ENCODE assay signal across 8 mouse cellular contexts in genomic region chr1:162336640-162337039, GRCm38 (mm10).
A peak's percentile ranks its signal among the peaks of the same experiment; 100 is the strongest.
DNase-seq lines count a peak whose midpoint lies in the region; ATAC-seq lines count a peak whose summit lies in the region.

No protein-coding gene starts in this region.

- peak; percentile 85 for ATAC-seq in frontal cortex, adult (ENCODE audit: low TSS enrichment)
- peak; percentile 71 for ATAC-seq in hindbrain, embryonic 15.5 days (ENCODE audit: low FRiP score, low read depth)
- peak; percentile 61 for ATAC-seq in neural tube, embryonic 12.5 days (ENCODE audit: low FRiP score, low read depth)

- no peak overlapping the region for H3K4me3 ChIP-seq in hindbrain, embryonic 15.5 days
- H3K4me3 ChIP-seq in neural tube, embryonic 12.5 days: no peak overlapping the region

- H3K9ac ChIP-seq in hindbrain, embryonic 15.5 days: no peak overlapping the region
- H3K9ac ChIP-seq in neural tube, embryonic 12.5 days: no peak overlapping the region

- no peaks in the 10 kb centered on the region for H3K4me1 ChIP-seq in hindbrain, embryonic 15.5 days (replicated peaks)
- H3K4me1 ChIP-seq in neural tube, embryonic 12.5 days: 0 out of 2 replicates have a peak, but pooled peaks cover 4% of the 10 kb centered on the region

- WGBS in hindbrain, embryonic 15.5 days: 25% methylated on average over 1 of the region's 1 CpGs
- 35% methylated on average over 1 of the region's 1 CpGs for WGBS in neural tube, embryonic 12.5 days

- no peak overlapping the region for H3K4me2 ChIP-seq in hindbrain, embryonic 15.5 days
- no peak overlapping the region for H3K4me2 ChIP-seq in neural tube, embryonic 12.5 days (replicated peaks)

- H3K9me3 ChIP-seq in hindbrain, embryonic 15.5 days: no peaks in the 10 kb centered on the region
- no peaks in the 10 kb centered on the region for H3K9me3 ChIP-seq in neural tube, embryonic 12.5 days

- H3K27me3 ChIP-seq in hindbrain, embryonic 15.5 days: no peaks in the 10 kb centered on the region
- H3K27me3 ChIP-seq in neural tube, embryonic 12.5 days (replicated peaks): no peaks in the 10 kb centered on the region

- no peaks in the 10 kb centered on the region for H3K36me3 ChIP-seq in hindbrain, embryonic 15.5 days
- no peaks in the 10 kb centered on the region for H3K36me3 ChIP-seq in neural tube, embryonic 12.5 days

- H3K27ac ChIP-seq in hindbrain, embryonic 15.5 days (replicated peaks): no peak overlapping the region
- no peak overlapping the region for H3K27ac ChIP-seq in neural tube, embryonic 12.5 days

- no peak for DNase-seq in frontal cortex, postnatal 25 days (ENCODE audit: low spot score in 2 of 2)
- DNase-seq in ovary, postnatal 14 days (ENCODE audit: low spot score): peak; percentile 22
- DNase-seq in ovary, postnatal 10 days (ENCODE audit: low spot score): no peak
- no peak for DNase-seq in cerebellum, adult 18-20 months
- DNase-seq in thymus, postnatal 25 days: no peak
